Comparison of ENCODE assay signal across 11 mouse cellular contexts in genomic region chr3:85922331-85922730, GRCm38 (mm10). TPM values are rescaled to one million over a fixed set of nuclear protein-coding genes. Genes with fewer than 3 reads are reported as not detected.
DNase-seq lines count a peak whose midpoint lies in the region; ATAC-seq lines count a peak whose summit lies in the region.
"Had no signal": no experiment of that assay in that cellular context is flagged by ENCODE, and none has a peak within 500 bp of the region (broad histone marks: within the 10 kb centered on the region; RNA-seq: fewer than 3 reads in every experiment).

No protein-coding gene starts in this region.

- no peak for ATAC-seq in heart, embryonic 12.5 days (ENCODE audit: insufficient number of reproducible peaks, low FRiP score)
- no peak for ATAC-seq in granulocyte monocyte progenitor cell, adult 5-6 weeks (replicated peaks; ENCODE audit: poor library complexity, severe bottlenecking)

- no peaks in the 10 kb centered on the region for H3K27me3 ChIP-seq in heart, embryonic 12.5 days (replicated peaks)

- WGBS in heart, embryonic 12.5 days, result 84% methylated on average over 3 of the region's 3 CpGs

- no peak overlapping the region for H3K4me3 ChIP-seq in heart, embryonic 12.5 days

- 0 out of 2 replicates have a peak, but pooled peaks cover 3% of the 10 kb centered on the region for H3K4me1 ChIP-seq in heart, embryonic 12.5 days (replicated peaks)

- no peak overlapping the region for H3K4me2 ChIP-seq in heart, embryonic 12.5 days

- no peaks in the 10 kb centered on the region for H3K36me3 ChIP-seq in heart, embryonic 12.5 days

- DNase-seq in heart, adult 8-10 months (ENCODE audit: low spot score), result peak; percentile 24
- peak; percentile 11 for DNase-seq in Muller cell, postnatal 12 days (ENCODE audit: inconsistent ontology term)
- peak; percentile 91 for DNase-seq in adrenal gland, postnatal 14 days
- peak; percentile 75 to 80 for DNase-seq in kidney, postnatal 4 days
- no peak for DNase-seq in spleen, postnatal 4 days (ENCODE audit: low spot score in 2 of 2)
- no peak for DNase-seq in spleen, postnatal 14 days (ENCODE audit: low spot score in 2 of 2)
- DNase-seq: thymus, postnatal 4 days had no signal

- H3K27ac ChIP-seq in heart, embryonic 12.5 days (ENCODE audit: poor library complexity, severe bottlenecking), result no peak overlapping the region
- H3K27ac ChIP-seq: macrophage had no signal

- H3K9ac ChIP-seq in heart, embryonic 12.5 days, result no peak overlapping the region

- H3K9me3 ChIP-seq in heart, embryonic 12.5 days (replicated peaks), result no peaks in the 10 kb centered on the region

RNA-seq across cellular contexts. Expression of gene Gm37240, which starts 35.0 kb away (rescaled TPM):
- total RNA-seq in heart, adult 8-10 months (2022), result 10 to 100 TPM; 36.8 to 49.5 (median 39.2) TPM
- 4.6 and 6.1 TPM in 2 replicates for polyA plus RNA-seq in heart, embryonic 12.5 days (2016; fragmentation: Nextera tagmentation; extraction: Ambion mirVana)
- 4.2 and 6.2 TPM in 2 replicates for total RNA-seq in adrenal gland, postnatal 14 days (2021)
- not detected in 2 replicates for total RNA-seq in granulocyte monocyte progenitor cell, adult 5-6 weeks (2014; fragmentation: Nextera tagmentation)
- total RNA-seq in granulocyte monocyte progenitor cell, adult 5-6 weeks (2017), result not detected in 2 replicates
- total RNA-seq: common myeloid progenitor, adult 5-6 weeks had no signal
- polyA plus RNA-seq: macrophage had no signal

RNA-seq across cellular contexts. Expression of gene Glt28d2, which starts 35.0 kb away (rescaled TPM):
- 1 to 10 TPM; 4.4 to 7.7 (median 5.2) TPM for total RNA-seq in heart, adult 8-10 months (2022)
- polyA plus RNA-seq in heart, embryonic 12.5 days (2016; fragmentation: Nextera tagmentation; extraction: Ambion mirVana), result 0.85 and 1.2 TPM in 2 replicates
- 1.7 and 1.9 TPM in 2 replicates for total RNA-seq in adrenal gland, postnatal 14 days (2021)
- total RNA-seq in granulocyte monocyte progenitor cell, adult 5-6 weeks (2014; fragmentation: Nextera tagmentation), result not detected in 2 replicates
- not detected in 2 replicates for total RNA-seq in granulocyte monocyte progenitor cell, adult 5-6 weeks (2017)
- total RNA-seq: common myeloid progenitor, adult 5-6 weeks had no signal
- polyA plus RNA-seq: macrophage had no signal

RNA-seq across cellular contexts. Expression of gene Sh3d19, which starts 48.6 kb away (rescaled TPM):
- total RNA-seq in heart, adult 8-10 months (2022), result 10 to 100 TPM; 17.8 to 23.5 (median 20.5) TPM
- 16.6 and 16.9 TPM in 2 replicates for polyA plus RNA-seq in heart, embryonic 12.5 days (2016; fragmentation: Nextera tagmentation; extraction: Ambion mirVana)
- total RNA-seq in adrenal gland, postnatal 14 days (2021), result 22.4 and 24.2 TPM in 2 replicates
- total RNA-seq in granulocyte monocyte progenitor cell, adult 5-6 weeks (2014; fragmentation: Nextera tagmentation), result 2.0 and 4.2 TPM in 2 replicates
- total RNA-seq in granulocyte monocyte progenitor cell, adult 5-6 weeks (2017), result 10.6 and 11.5 TPM in 2 replicates

Comparison
In these comparisons a context has a peak if more than half of its experiments do, and no peak if none do; other contexts are left out.
1. DNase-seq: peak in heart, adult 8-10 months (single experiment), Muller cell, postnatal 12 days (single experiment), adrenal gland, postnatal 14 days (single experiment) and kidney, postnatal 4 days (2 of 2); none in spleen, postnatal 4 days (0 of 2) and spleen, postnatal 14 days (0 of 2).